Mouse (Mus musculus): Measurements from ENCODE around the gene Syvn1. TPM values are rescaled to one million over a fixed set of nuclear protein-coding genes. Genes with fewer than 3 reads are reported as not detected.
"Not testable (repeated sequence)": the region's sequence is repeated elsewhere in the genome, so short reads cannot be mapped to it uniquely, and the experiment has no call there.

The Syvn1 gene
- polyA plus RNA-seq, 1 experiment from 2014 or later, result 19.0 TPM

DNA sequence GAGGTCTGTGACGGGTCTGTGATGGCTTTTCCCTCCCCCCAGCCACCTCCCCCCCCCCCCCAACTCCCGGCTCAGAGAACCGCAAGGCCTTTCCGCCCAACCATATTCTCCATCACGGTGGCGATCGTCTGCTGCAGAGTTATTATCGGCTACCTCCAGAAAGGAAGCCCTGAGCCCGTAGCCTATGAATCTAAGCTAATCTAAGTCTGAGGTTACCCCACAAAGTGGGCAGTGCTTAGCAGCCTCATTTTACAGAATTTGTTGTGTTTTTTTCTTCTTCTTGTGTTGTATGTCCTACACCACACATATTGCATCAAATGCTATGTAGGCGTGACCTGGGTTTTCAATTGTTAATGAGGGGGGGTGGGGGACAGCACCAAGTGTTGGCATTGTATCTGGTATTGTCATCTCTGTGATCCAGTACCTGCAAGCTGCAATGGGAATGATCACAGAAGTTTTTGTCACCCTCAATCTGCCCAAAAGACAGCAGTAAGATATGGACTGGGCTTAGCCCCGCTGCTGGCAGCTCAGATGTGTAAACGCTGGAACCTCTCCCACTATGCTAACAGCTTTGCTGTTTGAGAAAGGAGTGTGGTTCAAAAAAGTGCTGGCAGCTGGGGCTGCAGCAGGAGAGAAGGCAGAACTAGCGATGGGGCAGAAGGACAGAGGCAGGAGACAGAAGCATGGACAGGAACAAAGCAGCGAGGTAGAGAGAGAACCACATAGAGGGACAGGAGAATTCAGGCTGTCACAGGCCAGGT lies 15.7 kb upstream of the Syvn1 start:
- H3K9ac ChIP-seq (ENCODE audit: low read depth, low read length), result no peak overlapping the region
- no peaks in the 10 kb centered on the region for H3K36me3 ChIP-seq (ENCODE audit: control insufficient read depth, insufficient read depth)
- no peaks in the 10 kb centered on the region for H3K27me3 ChIP-seq (ENCODE audit: control insufficient read depth, insufficient read depth, low read depth, low read length)
- peaks cover under 1% of the 10 kb centered on the region; the same call in 1 of the 2 replicates for H3K4me1 ChIP-seq (ENCODE audit: control insufficient read depth, low read depth, low read length)
- ATAC-seq (ENCODE audit: low read depth), result no peak
- 52% methylated on average over 12 of the region's 14 CpGs for WGBS (ENCODE audit: insufficient replicate concordance)
- no peaks in the 10 kb centered on the region for H3K9me3 ChIP-seq (replicated peaks; ENCODE audit: control insufficient read depth, low read length)
- no peak overlapping the region for H3K4me2 ChIP-seq (ENCODE audit: low read depth, low read length)
- no peak overlapping the region for H3K27ac ChIP-seq (ENCODE audit: low read length)
- no peak overlapping the region for H3K4me3 ChIP-seq (ENCODE audit: low read depth, low read length)

DNA sequence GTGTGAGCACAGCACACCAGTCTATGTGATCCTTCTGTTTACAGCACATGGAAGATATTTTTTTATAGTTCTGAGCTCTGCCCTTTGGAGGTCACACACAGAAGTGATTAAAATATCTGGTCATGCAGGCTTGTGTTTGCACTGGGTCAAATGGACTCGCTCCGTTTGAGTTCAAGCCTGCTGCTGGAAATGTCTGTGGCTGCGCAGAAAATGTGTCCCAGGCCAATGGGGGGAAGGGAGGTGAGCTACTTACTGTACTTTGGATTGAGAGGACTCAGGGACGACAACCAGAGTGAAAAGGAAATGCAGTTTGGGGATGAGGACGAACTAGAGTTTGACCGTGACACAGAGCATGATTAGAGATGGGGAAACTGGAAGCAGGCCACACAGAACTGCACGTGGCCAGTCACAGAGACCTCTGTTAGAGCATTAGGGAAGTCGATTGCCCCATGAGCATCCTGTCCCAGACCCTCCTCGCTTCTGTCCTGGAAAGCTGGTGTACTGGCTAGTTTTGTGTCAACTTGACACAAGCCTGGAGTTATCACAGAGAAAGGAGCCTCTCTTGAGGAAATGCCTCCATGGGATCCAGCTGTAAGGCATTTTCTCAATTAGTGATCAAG lies 10.3 kb upstream of the Syvn1 start:
- no peaks in the 10 kb centered on the region for H3K36me3 ChIP-seq (ENCODE audit: control insufficient read depth, insufficient read depth)
- WGBS (ENCODE audit: insufficient replicate concordance), result 39% methylated on average over 9 of the region's 9 CpGs
- no peak overlapping the region for H3K9ac ChIP-seq (ENCODE audit: low read depth, low read length)
- H3K27me3 ChIP-seq (ENCODE audit: control insufficient read depth, insufficient read depth, low read depth, low read length), result no peaks in the 10 kb centered on the region
- peak; percentile 27; the same call in 1 of the 2 replicates for ATAC-seq (ENCODE audit: low read depth)
- no peak overlapping the region for H3K27ac ChIP-seq (ENCODE audit: low read length)
- H3K4me2 ChIP-seq (ENCODE audit: low read depth, low read length), result no peak overlapping the region
- peaks cover 2% of the 10 kb centered on the region; the same call in 1 of the 2 replicates for H3K4me1 ChIP-seq (ENCODE audit: control insufficient read depth, low read depth, low read length)
- no peak overlapping the region for H3K4me3 ChIP-seq (ENCODE audit: low read depth, low read length)
- no peaks in the 10 kb centered on the region for H3K9me3 ChIP-seq (replicated peaks; ENCODE audit: control insufficient read depth, low read length)

DNA sequence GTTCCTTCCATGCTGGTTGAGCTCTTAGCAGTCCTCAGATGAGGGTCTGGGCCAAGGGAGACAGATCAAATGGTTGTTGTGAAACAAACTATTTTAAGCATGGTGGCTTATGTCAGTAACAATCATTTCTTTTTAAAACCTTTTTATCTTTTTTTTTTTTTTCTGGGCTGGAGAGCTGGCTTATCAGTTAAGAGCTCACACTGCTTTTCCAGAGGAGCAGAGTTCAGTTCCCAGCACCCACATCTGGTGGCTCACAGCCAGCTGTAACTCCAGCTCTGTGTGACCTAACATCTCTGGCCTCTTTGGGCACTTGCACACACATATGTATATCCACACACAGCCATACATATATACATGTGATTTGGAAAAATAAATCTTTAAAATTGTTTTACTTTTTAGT lies 8.7 kb upstream of the Syvn1 start:
- Histone ChIP-seq H3K4me3 (ENCODE audit: low read depth, low read length) (no peak overlapping the region), H3K4me2 (ENCODE audit: low read depth, low read length) (no peak overlapping the region), H3K9me3 (replicated peaks; ENCODE audit: control insufficient read depth, low read length) (no peaks in the 10 kb centered on the region), H3K27ac (ENCODE audit: low read length) (no peak overlapping the region), H3K4me1 (ENCODE audit: control insufficient read depth, low read depth, low read length) (peaks cover 2% of the 10 kb centered on the region; the same call in 1 of the 2 replicates), H3K27me3 (ENCODE audit: control insufficient read depth, insufficient read depth, low read depth, low read length) (no peaks in the 10 kb centered on the region), H3K9ac (ENCODE audit: low read depth, low read length) (no peak overlapping the region), H3K36me3 (ENCODE audit: control insufficient read depth, insufficient read depth) (no peaks in the 10 kb centered on the region)
- no peak for ATAC-seq (ENCODE audit: low read depth)

DNA sequence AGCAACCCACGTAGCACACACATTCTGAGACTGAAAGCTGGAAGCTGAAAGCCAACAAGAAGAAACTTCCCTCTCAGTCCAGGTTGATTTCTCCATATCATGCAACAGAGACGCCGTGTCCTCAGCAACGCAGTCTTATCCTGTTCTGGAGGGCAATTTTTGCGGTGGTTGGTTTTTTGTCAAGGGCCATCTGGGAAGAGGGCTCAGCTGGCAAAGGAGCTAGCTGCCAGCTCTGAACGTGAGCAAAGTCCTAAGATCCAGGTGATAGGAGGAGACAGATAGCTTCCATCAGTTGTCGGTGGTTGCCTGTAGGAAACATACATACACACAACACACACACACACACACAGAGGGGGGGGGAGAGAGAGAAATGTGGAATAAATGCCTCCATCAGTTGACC lies 8.1 kb upstream of the Syvn1 start:
- no peak overlapping the region for H3K27ac ChIP-seq (ENCODE audit: low read length)
- no peak overlapping the region for H3K9ac ChIP-seq (ENCODE audit: low read depth, low read length)
- H3K4me2 ChIP-seq (ENCODE audit: low read depth, low read length), result no peak overlapping the region
- no peaks in the 10 kb centered on the region for H3K36me3 ChIP-seq (ENCODE audit: control insufficient read depth, insufficient read depth)
- no peak for ATAC-seq (ENCODE audit: low read depth)
- H3K4me1 ChIP-seq (ENCODE audit: control insufficient read depth, low read depth, low read length), result peaks cover 2% of the 10 kb centered on the region; the same call in 1 of the 2 replicates
- no peak overlapping the region for H3K4me3 ChIP-seq (ENCODE audit: low read depth, low read length)
- no peaks in the 10 kb centered on the region for H3K27me3 ChIP-seq (ENCODE audit: control insufficient read depth, insufficient read depth, low read depth, low read length)
- no peaks in the 10 kb centered on the region for H3K9me3 ChIP-seq (replicated peaks; ENCODE audit: control insufficient read depth, low read length)
- whole genome bisulfite sequencing (ENCODE audit: insufficient replicate concordance), result 56% methylated on average over 7 of the region's 7 CpGs

DNA sequence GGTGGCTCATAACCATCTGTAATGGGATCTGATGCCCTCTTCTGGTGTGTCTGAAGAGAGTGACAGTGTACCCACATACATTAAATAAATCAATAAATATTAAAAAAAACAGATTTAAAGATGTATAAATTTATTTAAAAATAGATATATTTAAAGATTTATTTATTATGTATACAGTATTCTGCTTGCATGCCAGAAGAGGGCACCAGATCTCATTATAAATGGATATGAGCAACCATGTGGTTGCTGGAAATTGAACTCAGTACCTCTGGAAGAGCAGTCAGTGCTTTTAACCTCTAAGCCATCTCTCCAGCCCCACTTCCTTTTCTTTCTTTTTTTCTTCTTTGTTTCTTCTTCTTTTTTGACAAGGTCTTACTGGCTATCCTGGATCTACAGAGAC lies 6.4 kb upstream of the Syvn1 start:
- Histone ChIP-seq H3K4me2 (ENCODE audit: low read depth, low read length) (no peak overlapping the region), H3K4me3 (ENCODE audit: low read depth, low read length) (no peak overlapping the region), H3K36me3 (ENCODE audit: control insufficient read depth, insufficient read depth) (no peaks in the 10 kb centered on the region), H3K9ac (ENCODE audit: low read depth, low read length) (no peak overlapping the region), H3K27me3 (ENCODE audit: control insufficient read depth, insufficient read depth, low read depth, low read length) (no peaks in the 10 kb centered on the region), H3K9me3 (replicated peaks; ENCODE audit: control insufficient read depth, low read length) (no peaks in the 10 kb centered on the region), H3K4me1 (ENCODE audit: control insufficient read depth, low read depth, low read length) (peaks cover 11% of the 10 kb centered on the region), H3K27ac (ENCODE audit: low read length) (no peak overlapping the region)
- no peak for ATAC-seq (ENCODE audit: low read depth)

DNA sequence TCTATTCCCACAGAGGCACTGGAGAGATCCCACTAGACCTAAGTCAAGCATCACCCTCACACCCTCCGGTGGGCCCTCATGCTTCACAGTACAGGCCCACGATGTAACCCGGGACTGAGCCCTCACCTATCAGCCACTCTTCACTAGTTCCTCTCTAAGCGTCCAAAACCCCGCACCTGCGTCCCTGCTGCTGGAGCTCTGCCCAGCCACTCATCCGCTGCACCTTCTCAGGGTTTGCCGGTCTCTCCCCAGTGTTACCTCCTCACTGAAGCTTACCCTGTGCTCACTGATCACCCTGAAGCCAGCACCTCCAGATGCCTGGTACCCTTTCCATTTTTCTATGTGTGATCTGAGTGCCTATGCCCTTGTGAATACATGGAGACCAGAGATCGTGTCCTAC lies 4.1 kb upstream of the Syvn1 start:
- Histone ChIP-seq H3K4me2 (ENCODE audit: low read depth, low read length) (no peak overlapping the region), H3K27ac (ENCODE audit: low read length) (no peak overlapping the region), H3K27me3 (ENCODE audit: control insufficient read depth, insufficient read depth, low read depth, low read length) (no peaks in the 10 kb centered on the region), H3K9me3 (replicated peaks; ENCODE audit: control insufficient read depth, low read length) (no peaks in the 10 kb centered on the region), H3K4me1 (ENCODE audit: control insufficient read depth, low read depth, low read length) (peaks cover 15% of the 10 kb centered on the region), H3K9ac (ENCODE audit: low read depth, low read length) (no peak overlapping the region), H3K4me3 (ENCODE audit: low read depth, low read length) (no peak overlapping the region), H3K36me3 (ENCODE audit: control insufficient read depth, insufficient read depth) (no peaks in the 10 kb centered on the region)
- ATAC-seq (ENCODE audit: low read depth), result no peak
- WGBS (ENCODE audit: insufficient replicate concordance), result 83% methylated on average over 9 of the region's 9 CpGs

DNA sequence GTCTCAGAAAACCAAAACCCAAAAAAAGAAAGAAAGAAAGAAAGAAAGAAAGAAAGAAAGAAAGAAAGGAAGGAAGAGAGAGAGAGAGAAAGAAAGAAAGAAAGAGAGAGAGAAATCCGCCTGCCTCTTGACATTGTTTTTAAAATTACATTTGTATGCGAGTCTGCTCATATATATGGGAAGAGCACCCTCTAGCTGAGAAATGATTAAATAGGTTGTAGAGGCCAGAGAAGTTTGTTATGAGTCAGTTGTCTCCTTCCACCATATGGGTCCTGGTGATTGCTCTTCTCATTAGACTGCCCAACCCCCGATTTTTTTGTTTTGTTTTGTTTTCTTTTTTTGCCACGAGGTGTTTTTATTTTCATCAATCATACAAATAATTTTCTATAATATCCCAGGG lies 2.3 kb upstream of the Syvn1 start:
- H3K4me3 ChIP-seq (ENCODE audit: low read depth, low read length); H3K4me2 ChIP-seq (ENCODE audit: low read depth, low read length); H3K27ac ChIP-seq (ENCODE audit: low read length); ATAC-seq (ENCODE audit: low read depth); H3K36me3 ChIP-seq (ENCODE audit: control insufficient read depth, insufficient read depth); H3K9ac ChIP-seq (ENCODE audit: low read depth, low read length); H3K27me3 ChIP-seq (ENCODE audit: control insufficient read depth, insufficient read depth, low read depth, low read length); H3K9me3 ChIP-seq (replicated peaks; ENCODE audit: control insufficient read depth, low read length): not testable (repeated sequence)
- 19% methylated on average over 4 of the region's 4 CpGs for WGBS (ENCODE audit: insufficient replicate concordance)
- peaks cover 32% of the 10 kb centered on the region for H3K4me1 ChIP-seq (ENCODE audit: control insufficient read depth, low read depth, low read length)

DNA sequence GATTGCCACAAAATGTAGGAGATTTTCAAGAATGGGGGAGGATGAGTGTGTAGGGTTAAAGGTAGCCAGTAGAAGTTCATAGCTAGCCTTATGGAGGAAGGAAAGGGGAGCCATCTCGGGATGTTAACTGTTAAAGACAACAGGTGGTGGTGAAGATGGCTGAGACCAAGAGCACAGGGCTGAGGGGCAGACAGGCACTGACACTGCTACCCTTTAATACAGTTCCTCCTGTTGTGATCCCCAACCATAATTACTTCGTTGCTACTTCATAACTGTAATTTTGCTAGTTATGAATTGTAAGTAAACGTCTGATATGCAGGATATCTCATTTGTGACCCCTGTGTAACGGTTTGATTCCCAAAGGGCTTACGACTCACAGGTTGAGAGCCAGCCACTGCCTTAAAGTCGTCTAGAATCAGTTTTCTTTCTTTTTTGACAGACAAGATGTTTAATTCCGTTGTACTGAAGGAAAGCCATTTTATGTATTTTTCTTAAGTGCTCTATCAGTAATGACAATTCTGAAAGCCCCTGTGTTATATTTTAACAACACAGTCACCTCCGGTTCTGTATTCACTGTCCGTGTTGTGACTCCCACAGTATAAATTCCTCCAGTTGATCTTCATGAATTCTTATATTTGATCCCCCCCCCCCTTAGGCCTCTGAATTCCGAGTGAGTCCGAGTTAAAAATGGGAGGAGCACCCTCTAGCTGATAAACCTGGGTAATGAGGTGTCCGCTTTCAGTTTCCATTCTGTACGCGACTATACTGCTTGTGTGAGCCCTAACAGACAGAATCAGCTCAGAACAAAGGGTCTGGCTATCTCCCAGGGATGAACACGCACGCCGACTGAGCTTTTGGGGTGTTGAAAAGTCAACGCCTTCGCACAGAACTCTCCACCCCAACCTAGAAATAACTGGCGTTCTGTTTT lies 746 bp upstream of the Syvn1 start:
- 9% methylated on average over 20 of the region's 20 CpGs for WGBS (ENCODE audit: insufficient replicate concordance)
- H3K36me3 ChIP-seq (ENCODE audit: control insufficient read depth, insufficient read depth), result peaks cover 22% of the 10 kb centered on the region
- peaks cover 33% of the 10 kb centered on the region for H3K4me1 ChIP-seq (ENCODE audit: control insufficient read depth, low read depth, low read length)
- peak overlapping the region; percentile 86 for H3K9ac ChIP-seq (ENCODE audit: low read depth, low read length)
- H3K4me2 ChIP-seq (ENCODE audit: low read depth, low read length), result peak overlapping the region; percentile 98
- ATAC-seq (ENCODE audit: low read depth), result peak; percentile 55
- peak overlapping the region; percentile 98 for H3K27ac ChIP-seq (ENCODE audit: low read length)
- H3K27me3 ChIP-seq (ENCODE audit: control insufficient read depth, insufficient read depth, low read depth, low read length), result no peaks in the 10 kb centered on the region
- H3K4me3 ChIP-seq (ENCODE audit: low read depth, low read length), result peak overlapping the region; percentile 84
- H3K9me3 ChIP-seq (replicated peaks; ENCODE audit: control insufficient read depth, low read length), result no peaks in the 10 kb centered on the region

Data from liver, embryonic 16.5 days (tissue).